Mouse (Mus musculus) forebrain, postnatal 0 days (tissue): ENCODE results near the gene Higd2a. TPM values are rescaled to one million over a fixed set of nuclear protein-coding genes. Genes with fewer than 3 reads are reported as not detected.

ENCODE experiments used
- ATAC-seq: fragments of 200-750 bp; cut with Nextera tagmentation; 2 replicates; pipeline ENCODE4 v1.8.0; 2017; ENCODE audit warnings: mild to moderate bottlenecking, moderate library complexity
- DNase-seq: peaks from one replicate; pipeline ENCODE4 v3.0.0-alpha.2; 2015
- H3K27ac ChIP-seq: fragments of 300-500 bp; sonication (generic); 2 replicates; pipeline ENCODE4 v1.5.1; 2014; ENCODE audit warnings: low read depth, mild to moderate bottlenecking, antibody characterized with exemption, low read length, moderate library complexity, mixed read lengths
- H3K27me3 ChIP-seq: fragments of 300-500 bp; sonication (generic); 2 replicates; pipeline ENCODE4 v1.6.1; 2014; ENCODE audit warnings: mild to moderate bottlenecking, low read length, mixed read lengths; ENCODE audit not compliant: insufficient read depth
- H3K36me3 ChIP-seq: fragments of 300-500 bp; sonication (generic); 2 replicates; pipeline ENCODE4 v1.6.1; 2014; ENCODE audit warnings: mild to moderate bottlenecking, moderate library complexity; ENCODE audit not compliant: insufficient read depth
- H3K4me1 ChIP-seq: fragments of 300-500 bp; sonication (generic); 2 replicates; pipeline ENCODE4 v1.6.1; 2014; ENCODE audit warnings: antibody characterized with exemption; ENCODE audit not compliant: insufficient read depth
- H3K4me2 ChIP-seq: fragments of 300-500 bp; sonication (generic); 2 replicates; pipeline ENCODE4 v1.6.1; 2014; ENCODE audit warnings: low read depth, mild to moderate bottlenecking, moderate library complexity
- H3K4me3 ChIP-seq: fragments of 300-500 bp; sonication (generic); 2 replicates; pipeline ENCODE4 v1.5.1; 2014; ENCODE audit warnings: low read depth, low read length, mixed read lengths
- H3K9ac ChIP-seq: fragments of 300-500 bp; sonication (generic); 2 replicates; pipeline ENCODE4 v1.6.1; 2014; ENCODE audit warnings: mild to moderate bottlenecking
- H3K9me3 ChIP-seq: fragments of 300-500 bp; sonication (generic); 2 replicates; pipeline ENCODE4 v1.6.1; 2016; ENCODE audit warnings: low read length
- CTCF ChIP-seq: sonication (generic); IDR thresholded peaks from 2 replicates; pipeline ENCODE4 v1.5.1; 2016; ENCODE audit warnings: antibody characterized with exemption, control low read depth, low read depth
- WGBS: fragments of 180-500 bp; shearing (Covaris S2); extraction: QIAGEN DNeasy Blood & Tissue Kit; methylation state at CpG from one replicate; pipeline ENCODE4 v1.1.7; 2014; 5-methylcytosine and 5-hydroxymethylcytosine counted together
- polyA plus RNA-seq: library from polyadenylated mRNA; unstranded; fragments of >200 nt; fragmentation: Nextera tagmentation; extraction: Ambion mirVana; gene quantifications from 2 replicates; pipeline ENCODE4 v1.2.1, GENCODE M21; 2015
- total RNA-seq: library from RNA; depleted of rRNA; stranded (reverse); fragments of >200 nt; gene quantifications from 2 replicates; pipeline ENCODE4 v1.2.3, GENCODE M21; 2014

Higd2a gene
- total and polyA plus RNA-seq, 2 experiments from 2014 or later: 110 to 326 TPM

- WGBS: 68% methylated on average over 5 of the region's 5 CpGs
- H3K27ac ChIP-seq: no peak overlapping the region
Measured at GRCm38 (mm10) chr13:54596870-54597269, 6.9 kb downstream of the Higd2a start.

DNA sequence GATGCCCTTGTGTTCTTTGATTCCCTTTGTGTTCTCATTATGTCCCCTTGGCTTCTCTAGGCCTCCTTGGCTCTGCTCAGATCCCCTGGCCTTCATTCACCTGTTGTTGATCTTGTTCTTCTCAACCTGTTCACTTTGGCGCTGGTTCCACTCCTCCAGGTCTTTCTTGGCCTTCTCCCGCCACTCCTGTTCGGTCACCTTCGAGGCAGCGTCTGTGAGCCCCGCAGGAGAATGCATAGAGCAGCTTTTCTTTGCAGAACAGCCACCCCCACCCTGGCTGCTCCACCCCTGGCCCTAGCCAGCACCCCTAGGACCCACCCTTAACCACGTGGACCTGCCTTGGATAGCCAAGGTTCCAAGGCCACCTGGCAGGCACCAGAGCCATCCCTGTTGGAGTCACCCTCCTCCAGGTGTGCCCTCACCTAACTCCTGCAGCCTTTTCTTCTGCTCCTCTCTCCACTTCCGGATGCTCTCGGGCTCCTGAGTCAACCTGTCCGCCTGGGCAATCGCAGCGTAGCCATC is 8.7 kb downstream of the Higd2a start:
- no peak overlapping the region for H3K27ac ChIP-seq
- ATAC-seq (no peak), DNase-seq (no peak)
- no peaks in the 10 kb centered on the region for H3K4me1 ChIP-seq
- H3K9ac ChIP-seq: no peak overlapping the region
- WGBS: 92% methylated on average over 12 of the region's 12 CpGs
- no peaks in the 10 kb centered on the region for H3K9me3 ChIP-seq
- no peak overlapping the region for H3K4me3 ChIP-seq
- TF ChIP-seq CTCF: no peak
- H3K36me3 ChIP-seq: peaks cover 55% of the 10 kb centered on the region
- H3K27me3 ChIP-seq: no peaks in the 10 kb centered on the region
- no peak overlapping the region for H3K4me2 ChIP-seq

More at GRCm38 (mm10) chr13:54596870-54597269, 6.9 kb downstream of the Higd2a start:
- H3K9me3 ChIP-seq: no peaks in the 10 kb centered on the region
- no peaks in the 10 kb centered on the region for H3K4me1 ChIP-seq
- peaks cover 57% of the 10 kb centered on the region for H3K36me3 ChIP-seq
- no peak overlapping the region for H3K4me3 ChIP-seq
- no peaks in the 10 kb centered on the region for H3K27me3 ChIP-seq
- ATAC-seq (0 out of 2 replicates have a peak, but pooled peaks have one; percentile 42), DNase-seq (no peak)
- no peak overlapping the region for H3K4me2 ChIP-seq
- no peak overlapping the region for H3K9ac ChIP-seq
- TF ChIP-seq CTCF: no peak

DNA sequence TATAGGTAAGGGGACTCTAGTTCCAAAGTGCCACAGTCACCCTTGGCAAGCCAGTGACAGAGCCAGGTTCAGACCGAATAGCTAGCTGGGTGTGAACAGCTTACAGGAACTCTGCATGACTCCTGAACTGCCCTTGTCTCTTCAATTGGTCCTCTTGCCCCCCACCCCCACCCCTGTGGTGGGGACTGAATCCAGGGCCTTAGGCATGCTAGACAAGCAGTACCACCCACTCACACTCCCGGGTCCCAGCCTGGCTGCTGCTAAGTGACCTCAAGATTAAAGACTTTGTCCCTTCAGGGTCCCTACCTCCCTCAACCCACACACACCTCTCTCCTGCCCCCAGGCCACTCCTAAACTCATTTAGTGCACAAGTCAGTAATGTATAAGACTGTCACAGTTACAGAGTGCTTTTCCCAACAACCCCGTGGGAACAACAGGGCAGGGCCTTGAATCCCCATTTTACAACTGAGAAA is 12.7 kb downstream of the Higd2a start:
- DNase-seq (no peak), ATAC-seq (no peak)
- TF ChIP-seq CTCF: no peak
- Histone ChIP-seq H3K9me3 (no peaks in the 10 kb centered on the region), H3K9ac (no peak overlapping the region), H3K36me3 (peaks cover 48% of the 10 kb centered on the region), H3K4me2 (no peak overlapping the region), H3K27me3 (no peaks in the 10 kb centered on the region), H3K4me1 (no peaks in the 10 kb centered on the region), H3K4me3 (no peak overlapping the region), H3K27ac (no peak overlapping the region)
- 49% methylated on average over 3 of the region's 3 CpGs for WGBS

- no peak overlapping the region for H3K27ac ChIP-seq
- H3K4me1 ChIP-seq: no peaks in the 10 kb centered on the region
- no peaks in the 10 kb centered on the region for H3K27me3 ChIP-seq
- no peaks in the 10 kb centered on the region for H3K9me3 ChIP-seq
- no peak for ATAC-seq
- H3K9ac ChIP-seq: no peak overlapping the region
- peak; percentile 4; the same call in 1 of the 2 replicates for TF ChIP-seq CTCF
- H3K36me3 ChIP-seq: peaks cover 40% of the 10 kb centered on the region
- no peak overlapping the region for H3K4me3 ChIP-seq
- H3K4me2 ChIP-seq: no peak overlapping the region
- no peak for DNase-seq
Measured at GRCm38 (mm10) chr13:54603501-54603900, 13.5 kb downstream of the Higd2a start.

- Histone ChIP-seq H3K4me2 (no peak overlapping the region), H3K4me3 (no peak overlapping the region), H3K4me1 (peaks cover 7% of the 10 kb centered on the region; the same call in 1 of the 2 replicates), H3K27me3 (no peaks in the 10 kb centered on the region), H3K27ac (no peak overlapping the region), H3K9ac (no peak overlapping the region), H3K9me3 (no peaks in the 10 kb centered on the region), H3K36me3 (peaks cover 37% of the 10 kb centered on the region)
- WGBS: 34% methylated on average over 4 of the region's 4 CpGs
- ATAC-seq (no peak), DNase-seq (no peak)
- no peak for TF ChIP-seq CTCF
Measured at GRCm38 (mm10) chr13:54604221-54604620, 14.2 kb downstream of the Higd2a start.

DNA sequence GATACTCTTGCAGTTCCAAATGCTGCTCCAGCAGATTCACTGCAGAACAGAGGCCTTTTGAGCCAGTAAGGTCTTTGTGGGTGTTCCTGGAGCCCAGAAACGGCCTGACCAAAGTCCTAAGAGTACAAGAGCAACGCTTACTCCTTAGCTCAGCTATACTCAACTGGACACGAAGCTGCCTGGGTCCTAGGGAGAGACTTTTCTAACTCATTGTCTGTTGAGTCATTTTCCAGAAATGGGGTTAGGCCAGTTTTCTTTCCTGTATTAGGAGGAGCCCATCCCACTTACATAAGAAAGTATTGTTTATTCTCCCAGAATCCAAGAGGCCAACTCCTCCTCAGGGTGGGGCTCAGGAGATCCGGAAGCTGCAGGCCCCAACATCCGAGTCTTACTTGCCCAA is 15.4 kb downstream of the Higd2a start:
- WGBS: 78% methylated on average over 5 of the region's 5 CpGs
- H3K4me1 ChIP-seq: peaks cover 13% of the 10 kb centered on the region; the same call in 1 of the 2 replicates
- DNase-seq (no peak), ATAC-seq (no peak)
- no peaks in the 10 kb centered on the region for H3K27me3 ChIP-seq
- H3K4me3 ChIP-seq: no peak overlapping the region
- H3K4me2 ChIP-seq: no peak overlapping the region
- TF ChIP-seq CTCF: no peak
- H3K36me3 ChIP-seq: peaks cover 37% of the 10 kb centered on the region
- no peak overlapping the region for H3K27ac ChIP-seq
- H3K9me3 ChIP-seq: no peaks in the 10 kb centered on the region
- no peak overlapping the region for H3K9ac ChIP-seq

DNA sequence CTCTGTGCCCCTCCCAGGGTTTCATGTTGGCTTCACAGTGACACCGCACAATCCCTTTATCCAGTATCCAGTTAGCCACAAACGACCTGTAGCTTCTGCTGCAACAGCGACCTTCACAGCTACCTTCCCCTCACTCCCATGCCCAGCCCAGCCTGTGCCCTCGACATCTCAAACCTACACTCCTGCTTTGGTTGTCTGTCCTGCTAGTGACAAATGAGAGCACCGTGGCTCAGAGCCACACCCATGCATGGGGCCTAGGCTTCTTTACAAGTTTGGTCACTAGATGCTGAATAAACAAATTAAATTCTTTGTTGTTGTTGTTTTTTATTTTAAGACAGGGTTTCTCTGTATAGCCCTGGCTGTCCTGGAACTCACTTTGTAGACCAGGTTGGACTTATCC is 17.2 kb downstream of the Higd2a start:
- no peak overlapping the region for H3K27ac ChIP-seq
- H3K9ac ChIP-seq: no peak overlapping the region
- no peaks in the 10 kb centered on the region for H3K27me3 ChIP-seq
- peaks cover 32% of the 10 kb centered on the region for H3K36me3 ChIP-seq
- peaks cover 13% of the 10 kb centered on the region; the same call in 1 of the 2 replicates for H3K4me1 ChIP-seq
- DNase-seq (no peak), ATAC-seq (no peak)
- H3K9me3 ChIP-seq: no peaks in the 10 kb centered on the region
- H3K4me2 ChIP-seq: no peak overlapping the region
- no peak overlapping the region for H3K4me3 ChIP-seq
- 72% methylated on average over 5 of the region's 5 CpGs for WGBS
- no peak for TF ChIP-seq CTCF
